Mouse (Mus musculus) megakaryocyte, embryonic 14.5 days (primary cell): ENCODE results near the gene Olfr1392. TPM values are rescaled to one million over a fixed set of nuclear protein-coding genes. Genes with fewer than 3 reads are reported as not detected.
"Not testable (repeated sequence)": the region's sequence is repeated elsewhere in the genome, so short reads cannot be mapped to it uniquely, and the experiment has no call there.

Experiments
- H3K27me3 ChIP-seq: replicated peaks from 2 replicates; pipeline ENCODE3; 2012; ENCODE audit warnings: inconsistent platforms
- H3K36me3 ChIP-seq: replicated peaks from 2 replicates; pipeline ENCODE3; 2012; ENCODE audit warnings: low read length, inconsistent platforms, mixed read lengths
- H3K4me1 ChIP-seq: 2 replicates; pipeline ENCODE4 v1.6.1; 2012; ENCODE audit warnings: inconsistent platforms
- H3K4me3 ChIP-seq: replicated peaks from 2 replicates; pipeline ENCODE3; 2012; ENCODE audit warnings: moderate library complexity, mild to moderate bottlenecking, inconsistent platforms
- H3K9me3 ChIP-seq: 2 replicates; pipeline ENCODE4 v1.6.1; 2012; ENCODE audit warnings: inconsistent platforms
- FLI1 ChIP-seq: IDR thresholded peaks from 2 replicates; pipeline ENCODE4 v1.6.1; 2012; ENCODE audit warnings: low read length, inconsistent platforms, mixed read lengths
- GATA1 ChIP-seq: IDR thresholded peaks from 3 replicates; pipeline ENCODE4 v1.6.1; 2012; ENCODE audit warnings: mixed read lengths, low read length, inconsistent platforms, borderline replicate concordance
- polyA plus RNA-seq: library from polyadenylated mRNA; stranded (reverse); fragments of >175 nt; gene quantifications from 2 replicates; pipeline ENCODE4 v1.2.3, GENCODE M21; 2012; ENCODE audit warnings: low replicate concordance; ENCODE audit not compliant: insufficient read depth

Olfr1392 gene
- polyA plus RNA-seq, 1 experiment: not detected

- H3K4me3 ChIP-seq: no peak overlapping the region
- H3K27me3 ChIP-seq: no peaks in the 10 kb centered on the region
- no peaks in the 10 kb centered on the region for H3K9me3 ChIP-seq
- H3K36me3 ChIP-seq: no peaks in the 10 kb centered on the region
- TF ChIP-seq GATA1 (no peak), FLI1 (no peak)
- H3K4me1 ChIP-seq: peaks cover 19% of the 10 kb centered on the region
Measured at GRCm38 (mm10) chr11:49292777-49293176, 7.7 kb downstream of the Olfr1392 start.

- peaks cover 7% of the 10 kb centered on the region for H3K4me1 ChIP-seq
- TF ChIP-seq FLI1 (no peak), GATA1 (no peak)
- no peak within 1 kb of the TSS for H3K4me3 ChIP-seq
- H3K9me3 ChIP-seq: peaks cover 13% of the 10 kb centered on the region; the same call in 1 of the 2 replicates
- H3K27me3 ChIP-seq: no peaks in the 10 kb centered on the region
- no peaks in the 10 kb centered on the region for H3K36me3 ChIP-seq
Measured at GRCm38 (mm10) chr11:49304441-49304840, 19.4 kb downstream of the Olfr1392 start, which contains the start of gene Olfr10. Olfr10 (plus strand) TSS chr11:49304741.

GRCm38 (mm10) chr11:49308547-49308946, 23.5 kb downstream of the Olfr1392 start:
- H3K36me3 ChIP-seq, H3K27me3 ChIP-seq, H3K4me1 ChIP-seq, H3K4me3 ChIP-seq: not testable (repeated sequence)
- H3K9me3 ChIP-seq: peaks cover 13% of the 10 kb centered on the region; the same call in 1 of the 2 replicates

- Histone ChIP-seq H3K4me3 (no peak within 1 kb of the TSS), H3K4me1 (peaks cover 27% of the 10 kb centered on the region), H3K9me3 (no peaks in the 10 kb centered on the region), H3K36me3 (peaks cover 3% of the 10 kb centered on the region), H3K27me3 (no peaks in the 10 kb centered on the region)
- TF ChIP-seq GATA1: no peak
- no peak for TF ChIP-seq FLI1
Measured at GRCm38 (mm10) chr11:49322442-49322841, 37.4 kb downstream of the Olfr1392 start, which contains the start of gene Olfr1391. Olfr1391 (plus strand) TSS chr11:49322742.

GRCm38 (mm10) chr11:49326726-49327125, 41.6 kb downstream of the Olfr1392 start:
- peaks cover 38% of the 10 kb centered on the region for H3K4me1 ChIP-seq
- H3K36me3 ChIP-seq: peaks cover 7% of the 10 kb centered on the region
- no peaks in the 10 kb centered on the region for H3K9me3 ChIP-seq
- H3K27me3 ChIP-seq: no peaks in the 10 kb centered on the region
- H3K4me3 ChIP-seq: no peak overlapping the region
- TF ChIP-seq FLI1 (no peak), GATA1 (no peak)

GRCm38 (mm10) chr11:49329686-49330085, 44.6 kb downstream of the Olfr1392 start:
- Histone ChIP-seq H3K4me3 (no peak overlapping the region), H3K27me3 (no peaks in the 10 kb centered on the region), H3K9me3 (no peaks in the 10 kb centered on the region), H3K4me1 (peaks cover 38% of the 10 kb centered on the region), H3K36me3 (peaks cover 9% of the 10 kb centered on the region)
- TF ChIP-seq GATA1 (no peak), FLI1 (no peak)

- no peaks in the 10 kb centered on the region for H3K9me3 ChIP-seq
- TF ChIP-seq FLI1 (no peak), GATA1 (no peak)
- H3K4me1 ChIP-seq: peaks cover 58% of the 10 kb centered on the region
- no peaks in the 10 kb centered on the region for H3K27me3 ChIP-seq
- H3K4me3 ChIP-seq: no peak within 1 kb of the TSS
- peaks cover 3% of the 10 kb centered on the region for H3K36me3 ChIP-seq
Measured at GRCm38 (mm10) chr11:49334888-49335287, 49.8 kb downstream of the Olfr1392 start, which contains the start of gene Olfr1390. Olfr1390 (plus strand) TSS chr11:49335188.

- no peak overlapping the region for H3K4me3 ChIP-seq
- H3K27me3 ChIP-seq: no peaks in the 10 kb centered on the region
- H3K4me1 ChIP-seq: peaks cover 65% of the 10 kb centered on the region
- TF ChIP-seq GATA1: peak; percentile 50; the same call in 1 of the 3 replicates
- no peak for TF ChIP-seq FLI1
- no peaks in the 10 kb centered on the region for H3K9me3 ChIP-seq
- H3K36me3 ChIP-seq: peaks cover 17% of the 10 kb centered on the region
Measured at GRCm38 (mm10) chr11:49337150-49337832, 52.2 kb downstream of the Olfr1392 start.

Other genes with a start within 250 kb of the Olfr1392 start
- 0.57 TPM in 1 of 2 replicates, not detected in the other for gene 9930111J21Rik2, start 234.0 kb upstream of the Olfr1392 start, polyA plus RNA-seq
- gene Tgtp2, start 221.1 kb upstream of the Olfr1392 start, polyA plus RNA-seq: 0.45 TPM in 1 of 2 replicates, not detected in the other
- gene Ifi47, start 208.7 kb upstream of the Olfr1392 start, polyA plus RNA-seq: 6.0 and 6.4 TPM in 2 replicates
- gene Olfr1396, start 170.4 kb upstream of the Olfr1392 start, polyA plus RNA-seq: not detected in 2 replicates
- not detected in 2 replicates for gene Olfr1395, start 143.0 kb upstream of the Olfr1392 start, polyA plus RNA-seq
- not detected in 2 replicates for gene Olfr1394, start 130.9 kb upstream of the Olfr1392 start, polyA plus RNA-seq
- 7.0 and 7.1 TPM in 2 replicates for gene Btnl9, start 98.1 kb upstream of the Olfr1392 start, polyA plus RNA-seq
- 1.5 TPM in 1 of 2 replicates, not detected in the other for gene Zfp62, start 82.0 kb upstream of the Olfr1392 start, polyA plus RNA-seq
- 64.1 and 65.8 TPM in 2 replicates for gene Mgat1, start 41.1 kb upstream of the Olfr1392 start, polyA plus RNA-seq
- not detected in 2 replicates for gene Olfr1393, start 7.0 kb upstream of the Olfr1392 start, polyA plus RNA-seq
- gene Olfr10, start 19.5 kb downstream of the Olfr1392 start, polyA plus RNA-seq: not detected in 2 replicates
- gene Olfr1391, start 37.5 kb downstream of the Olfr1392 start, polyA plus RNA-seq: not detected in 2 replicates
- not detected in 2 replicates for gene Olfr1390, start 49.9 kb downstream of the Olfr1392 start, polyA plus RNA-seq
- 0.58 TPM in 1 of 2 replicates, not detected in the other for gene Olfr1389, start 137.8 kb downstream of the Olfr1392 start, polyA plus RNA-seq
- not detected in 2 replicates for gene Olfr1388, start 151.3 kb downstream of the Olfr1392 start, polyA plus RNA-seq
- not detected in 2 replicates for gene Olfr1387, start 170.1 kb downstream of the Olfr1392 start, polyA plus RNA-seq
- gene Olfr1386, start 179.8 kb downstream of the Olfr1392 start, polyA plus RNA-seq: not detected in 2 replicates
- gene Olfr1385, start 203.8 kb downstream of the Olfr1392 start, polyA plus RNA-seq: 0.06 TPM in 1 of 2 replicates, not detected in the other
- gene Olfr1384, start 221.4 kb downstream of the Olfr1392 start, polyA plus RNA-seq: not detected in 2 replicates
- not detected in 2 replicates for gene Olfr1383, start 234.4 kb downstream of the Olfr1392 start, polyA plus RNA-seq
- not detected in 2 replicates for gene Olfr1382, start 243.0 kb downstream of the Olfr1392 start, polyA plus RNA-seq